Mouse (Mus musculus): ENCODE results near the gene Dcun1d2. TPM values are rescaled to one million over a fixed set of nuclear protein-coding genes. Genes with fewer than 3 reads are reported as not detected.

The Dcun1d2 gene
- polyA plus RNA-seq, 1 experiment from 2014 or later, result 24.2 TPM

DNA sequence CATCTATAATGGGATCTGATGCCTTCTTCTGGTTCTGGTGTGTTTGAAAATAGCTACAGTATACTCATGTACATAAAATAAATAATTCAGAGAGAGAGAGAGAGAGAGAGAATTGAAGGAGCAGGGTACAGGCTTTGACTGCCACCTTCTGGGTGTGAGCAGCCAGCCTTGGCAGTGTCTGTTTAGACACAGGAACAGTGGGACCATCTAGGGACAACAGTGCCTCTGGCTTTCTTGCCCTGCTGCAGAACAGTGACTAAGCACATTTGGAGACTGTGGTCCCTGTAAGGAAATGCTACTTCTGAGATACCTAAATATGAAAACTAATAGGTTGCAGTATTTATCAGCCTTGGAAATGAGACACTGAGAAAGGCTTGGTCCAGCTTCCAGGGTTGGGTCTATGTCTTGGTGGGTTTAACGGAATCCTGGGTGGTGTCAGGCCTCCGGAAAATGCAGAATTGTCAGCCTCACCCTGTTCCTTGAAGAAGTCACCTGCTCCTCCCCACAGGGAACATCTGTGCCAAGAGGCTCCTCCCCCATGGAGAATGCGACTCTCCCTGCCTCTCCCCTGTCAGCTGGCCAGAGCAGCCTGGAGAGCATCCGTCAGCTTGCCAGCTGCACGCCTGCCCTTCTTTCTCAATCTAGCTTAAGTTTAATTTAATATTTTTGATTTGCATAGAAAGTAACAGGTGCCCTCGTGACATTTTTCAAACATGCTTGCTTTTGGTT lies 79.1 kb downstream of the Dcun1d2 start:
- no peak for DNase-seq (ENCODE audit: low spot score)

DNA sequence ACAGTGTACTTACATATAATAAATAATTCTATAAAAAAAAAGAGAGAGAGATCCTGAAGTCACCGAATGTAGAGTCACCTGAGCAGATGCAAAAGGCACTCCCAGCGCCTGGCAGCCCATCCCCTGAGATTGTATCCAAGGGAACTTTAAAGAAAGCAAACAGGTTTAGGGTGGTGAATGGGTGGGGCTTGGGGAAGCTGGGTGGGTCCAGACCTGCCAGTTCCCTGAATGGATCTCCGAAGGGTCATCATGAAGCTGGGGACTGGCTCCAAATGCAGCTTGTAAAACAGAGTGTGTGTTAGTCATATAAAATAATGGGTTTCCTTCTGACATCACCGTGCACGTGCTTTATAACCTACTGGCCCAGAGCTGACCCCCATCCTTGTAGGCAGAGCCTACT lies 81.6 kb downstream of the Dcun1d2 start:
- DNase-seq (ENCODE audit: low spot score), result no peak

Other genes with a start within 250 kb of the Dcun1d2 start
- 0.71 and 0.95 TPM in 2 replicates for gene Proz, start 227.2 kb downstream of the Dcun1d2 start, polyA plus RNA-seq (2015; fragmentation: Nextera tagmentation; extraction: Ambion mirVana)
- gene Pcid2, start 182.7 kb downstream of the Dcun1d2 start, polyA plus RNA-seq (2015; fragmentation: Nextera tagmentation; extraction: Ambion mirVana), result 35.8 and 36.7 TPM in 2 replicates
- gene Cul4a, start 182.5 kb downstream of the Dcun1d2 start, polyA plus RNA-seq (2015; fragmentation: Nextera tagmentation; extraction: Ambion mirVana), result 42.3 and 42.5 TPM in 2 replicates
- gene Lamp1, start 129.0 kb downstream of the Dcun1d2 start, polyA plus RNA-seq (2015; fragmentation: Nextera tagmentation; extraction: Ambion mirVana), result 211 and 215 TPM in 2 replicates
- gene Grtp1, start 87.5 kb downstream of the Dcun1d2 start, polyA plus RNA-seq (2015; fragmentation: Nextera tagmentation; extraction: Ambion mirVana), result 1.1 and 1.5 TPM in 2 replicates
- gene Adprhl1, start 34.0 kb downstream of the Dcun1d2 start, polyA plus RNA-seq (2015; fragmentation: Nextera tagmentation; extraction: Ambion mirVana), result 0.31 TPM in 1 of 2 replicates, not detected in the other
- 14.0 and 19.1 TPM in 2 replicates for gene Tmco3, start 59 bp upstream of the Dcun1d2 start, polyA plus RNA-seq (2015; fragmentation: Nextera tagmentation; extraction: Ambion mirVana)
- gene Tfdp1, start 50.6 kb upstream of the Dcun1d2 start, polyA plus RNA-seq (2015; fragmentation: Nextera tagmentation; extraction: Ambion mirVana), result 222 and 235 TPM in 2 replicates
- gene Atp4b, start 108.7 kb upstream of the Dcun1d2 start, polyA plus RNA-seq (2015; fragmentation: Nextera tagmentation; extraction: Ambion mirVana), result 0.41 and 0.42 TPM in 2 replicates
- gene Grk1, start 117.0 kb upstream of the Dcun1d2 start, polyA plus RNA-seq (2015; fragmentation: Nextera tagmentation; extraction: Ambion mirVana), result 0.03 TPM in 1 of 2 replicates, not detected in the other
- 0.55 and 0.99 TPM in 2 replicates for gene Tmem255b, start 147.1 kb upstream of the Dcun1d2 start, polyA plus RNA-seq (2015; fragmentation: Nextera tagmentation; extraction: Ambion mirVana)
- 169 and 187 TPM in 2 replicates for gene Gas6, start 206.4 kb upstream of the Dcun1d2 start, polyA plus RNA-seq (2015; fragmentation: Nextera tagmentation; extraction: Ambion mirVana)